Mouse (Mus musculus): ENCODE measurements around the gene Tmcc3.

- no peak for TF ChIP-seq CTCF (conservative IDR thresholded peaks at IDR 0.05; ENCODE audit: low read length)
- no peak for TF ChIP-seq POU5F1 (IDR thresholded peaks at IDR 0.05; ENCODE audit: borderline replicate concordance, low read length)
- TF ChIP-seq NANOG (IDR thresholded peaks at IDR 0.05; ENCODE audit: borderline replicate concordance, low read length), result no peak
Measured at GRCm38 (mm10) chr10:94566222-94566868, 254.6 kb downstream of the Tmcc3 start.
